Mouse (Mus musculus) bone marrow macrophage, adult 2 months (primary cell): ENCODE results near the gene Plac9a.
"Not testable (repeated sequence)": the region's sequence is repeated elsewhere in the genome, so short reads cannot be mapped to it uniquely, and the experiment has no call there.

Experiments used
- CTCF ChIP-seq: IDR thresholded peaks from 2 replicates; pipeline ENCODE4 v1.5.1; 2012; ENCODE audit warnings: low read depth, mild to moderate bottlenecking, low read length, moderate library complexity
- POLR2A ChIP-seq: IDR thresholded peaks from 2 replicates; pipeline ENCODE4 v1.6.1; 2012; ENCODE audit warnings: mild to moderate bottlenecking, low read depth, low read length, borderline replicate concordance

DNA sequence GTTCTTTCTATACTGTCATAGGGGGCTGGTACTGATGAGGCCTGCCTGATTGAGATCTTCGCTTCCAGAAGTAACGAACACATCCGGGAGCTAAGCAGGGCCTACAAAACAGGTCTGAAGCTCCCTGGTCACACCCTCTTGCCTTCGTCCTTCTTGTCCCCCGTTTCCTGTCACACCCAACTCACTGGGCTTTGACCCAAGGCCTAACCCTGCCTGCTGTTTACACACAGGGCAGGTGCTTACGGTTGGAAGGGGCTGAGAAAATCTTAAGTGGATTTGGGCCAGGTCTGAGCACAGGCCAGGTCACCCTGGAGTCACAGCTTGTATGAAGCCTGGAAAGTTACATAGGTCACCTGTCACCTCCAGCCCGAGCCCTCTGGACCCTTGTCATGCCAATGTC is 26.3 kb downstream of the Plac9a start:
- TF ChIP-seq POLR2A, CTCF: not testable (repeated sequence)
